Mouse (Mus musculus) effector memory CD4-positive, alpha-beta T cell, adult 5 months (primary cell): ENCODE results near the gene Kcnip2. TPM values are rescaled to one million over a fixed set of nuclear protein-coding genes. Genes with fewer than 3 reads are reported as not detected.

Source experiments
- polyA plus RNA-seq: library from polyadenylated mRNA; unstranded; fragments of 100-300 nt; shearing (Covaris generic); gene quantifications from one replicate; pipeline ENCODE4 v1.2.1, GENCODE M21; 2017

The Kcnip2 gene
- polyA plus RNA-seq = 3.5 TPM

DNA sequence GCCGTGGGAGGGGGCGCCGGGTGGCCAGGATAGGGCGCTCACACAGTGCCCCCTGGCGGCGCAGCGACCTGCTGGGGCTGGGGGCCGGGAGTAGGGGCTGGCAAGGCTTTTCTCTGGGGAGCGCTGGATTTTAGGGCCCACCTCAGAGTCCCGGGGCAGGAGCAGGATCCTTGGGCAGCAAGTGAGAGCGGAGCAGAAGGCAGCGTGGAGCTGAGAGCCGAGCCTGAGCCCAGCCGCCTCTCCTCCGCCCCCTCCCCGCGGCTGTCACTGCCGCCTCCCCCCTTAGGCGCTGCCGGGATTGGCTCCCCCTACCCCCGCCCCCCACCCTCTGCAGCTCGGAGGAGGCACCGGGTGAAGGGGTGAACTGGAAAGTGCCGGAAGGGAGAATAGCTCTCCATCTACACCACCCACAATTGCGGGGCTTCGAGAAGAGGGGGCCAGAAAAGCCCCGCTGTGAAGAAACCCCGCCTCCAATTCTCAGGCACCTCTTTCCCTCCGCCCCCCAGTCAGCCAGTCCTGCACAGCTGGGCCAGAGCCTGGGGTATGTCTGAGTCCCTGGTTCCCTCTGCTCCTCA lies at the start of gene Kcnip2:
Kcnip2 (minus strand) TSS at position 231 of the 575 bp plus-strand sequence.

GRCm38 (mm10) chr19:45783181-45783932 lies 32.5 kb downstream of the Kcnip2 start, which contains the start of gene Mgea5:
Gene Mgea5 (minus strand): TSS chr19:45783837.

GRCm38 (mm10) chr19:45749243-45750043 lies 66.4 kb downstream of the Kcnip2 start, which contains the start of gene Npm3:
Gene Npm3 (minus strand): TSS chr19:45749591.

DNA sequence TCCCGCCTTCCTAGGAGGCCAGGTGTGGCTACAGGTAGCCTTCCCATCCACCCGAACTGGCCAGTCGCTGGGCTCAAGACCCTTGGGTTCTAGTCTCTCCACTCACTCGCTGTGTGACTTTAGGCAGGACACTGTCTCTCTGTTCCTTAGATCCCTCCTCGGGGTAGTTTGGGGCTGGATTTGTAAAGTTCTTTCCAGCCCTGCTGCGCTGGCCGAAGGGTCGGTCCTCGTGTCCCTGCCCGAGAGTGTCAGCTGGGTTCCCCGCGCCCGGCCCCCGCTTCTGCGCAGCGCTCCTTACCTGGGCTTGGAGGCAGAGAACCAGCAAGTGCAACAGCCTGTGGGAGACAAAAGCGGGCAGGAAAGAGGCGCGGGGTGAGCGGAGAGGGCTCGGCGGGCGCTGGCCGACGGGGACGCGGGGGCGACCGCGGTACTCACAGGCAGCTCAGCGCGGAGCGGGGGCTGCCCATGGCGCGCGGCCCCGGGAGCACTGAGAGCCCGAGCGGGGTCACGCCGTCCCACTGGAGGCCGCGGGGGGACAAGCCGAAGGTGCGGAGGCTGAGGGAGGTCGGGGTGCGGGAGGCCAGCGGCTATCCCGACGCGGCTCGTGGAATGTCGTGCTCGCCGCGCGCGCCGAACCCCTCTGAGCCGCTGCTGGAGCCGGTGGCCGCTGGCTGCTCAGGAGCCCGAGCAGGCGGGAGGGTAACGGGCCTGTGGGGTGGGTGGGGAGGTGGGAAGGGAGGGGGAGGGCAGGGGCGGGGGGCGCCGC lies 73.5 kb downstream of the Kcnip2 start, which contains the start of gene Fgf8:
Fgf8 (minus strand) TSS at position 698 of the 766 bp plus-strand sequence.

Other genes with a start within 250 kb of the Kcnip2 start
- 18.2 TPM for gene Fbxw4, start 155.7 kb downstream of the Kcnip2 start, polyA plus RNA-seq
- not detected for gene Fgf8, start 73.1 kb downstream of the Kcnip2 start, polyA plus RNA-seq
- gene Npm3, start 66.5 kb downstream of the Kcnip2 start, polyA plus RNA-seq = 28.7 TPM
- gene Mgea5, start 32.2 kb downstream of the Kcnip2 start, polyA plus RNA-seq = 306 TPM
- 10.6 TPM for gene Armh3, start 182.4 kb upstream of the Kcnip2 start, polyA plus RNA-seq
- 6.8 TPM for gene Hps6, start 187.4 kb upstream of the Kcnip2 start, polyA plus RNA-seq
- gene Pprc1, start 228.8 kb upstream of the Kcnip2 start, polyA plus RNA-seq = 58.1 TPM
- 259 TPM for gene Ldb1, start 229.2 kb upstream of the Kcnip2 start, polyA plus RNA-seq